Mouse (Mus musculus) kidney, postnatal 10 days (tissue): ENCODE data around the gene Tbx4.

Experiments used
- DNase-seq: peaks from one replicate; pipeline ENCODE4 v3.0.0; 2021; ENCODE audit warnings: mixed read lengths

The Tbx4 gene

DNA sequence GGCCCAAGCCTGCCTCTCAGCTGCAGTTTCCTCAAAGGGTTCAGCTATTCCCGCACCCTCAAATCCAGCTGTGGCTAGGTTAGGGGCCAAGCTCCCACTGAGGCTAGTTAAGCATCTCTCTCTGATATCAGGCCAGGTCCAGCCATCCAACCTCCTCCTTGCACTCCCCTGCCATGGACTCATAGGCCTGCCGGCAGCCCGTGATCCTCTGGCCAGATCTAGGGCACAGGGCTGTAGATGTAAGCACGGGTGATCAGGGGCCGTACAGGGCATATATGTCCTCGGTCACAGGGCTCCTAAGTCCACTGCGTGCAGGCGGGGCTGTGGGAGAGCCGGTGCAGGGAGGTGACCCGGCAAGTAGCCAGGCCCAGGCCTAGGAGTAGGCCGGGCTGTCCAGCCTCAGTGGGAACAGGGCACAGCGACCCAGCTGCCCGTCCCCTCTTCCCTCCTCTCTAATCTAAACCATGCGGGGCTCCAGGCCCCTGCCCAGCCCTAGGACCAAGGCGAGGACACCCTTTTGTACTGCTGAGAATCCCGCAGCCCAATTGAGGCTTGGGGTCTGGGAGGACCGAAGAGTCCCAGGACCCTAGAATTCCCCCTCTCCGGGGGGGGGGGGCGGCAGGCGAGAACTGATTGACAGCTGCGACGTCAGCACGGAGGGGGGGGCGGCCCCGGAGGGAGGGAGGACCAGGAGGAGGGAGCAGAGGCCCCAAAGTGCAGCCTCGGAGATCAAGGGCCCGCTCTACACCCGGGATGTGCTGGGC lies at the start of gene Tbx4:
Gene Tbx4 (plus strand): TSS at position 758 of the 764 bp plus-strand sequence.
- no peak for DNase-seq

GRCm38 (mm10) chr11:85836523-85837290 lies 49.5 kb upstream of the Tbx4 start:
- DNase-seq, result peak; percentile 57

- no peak for DNase-seq
These were observed 49.0 kb upstream of the Tbx4 start for GRCm38 (mm10) chr11:85837291-85837647.

DNA sequence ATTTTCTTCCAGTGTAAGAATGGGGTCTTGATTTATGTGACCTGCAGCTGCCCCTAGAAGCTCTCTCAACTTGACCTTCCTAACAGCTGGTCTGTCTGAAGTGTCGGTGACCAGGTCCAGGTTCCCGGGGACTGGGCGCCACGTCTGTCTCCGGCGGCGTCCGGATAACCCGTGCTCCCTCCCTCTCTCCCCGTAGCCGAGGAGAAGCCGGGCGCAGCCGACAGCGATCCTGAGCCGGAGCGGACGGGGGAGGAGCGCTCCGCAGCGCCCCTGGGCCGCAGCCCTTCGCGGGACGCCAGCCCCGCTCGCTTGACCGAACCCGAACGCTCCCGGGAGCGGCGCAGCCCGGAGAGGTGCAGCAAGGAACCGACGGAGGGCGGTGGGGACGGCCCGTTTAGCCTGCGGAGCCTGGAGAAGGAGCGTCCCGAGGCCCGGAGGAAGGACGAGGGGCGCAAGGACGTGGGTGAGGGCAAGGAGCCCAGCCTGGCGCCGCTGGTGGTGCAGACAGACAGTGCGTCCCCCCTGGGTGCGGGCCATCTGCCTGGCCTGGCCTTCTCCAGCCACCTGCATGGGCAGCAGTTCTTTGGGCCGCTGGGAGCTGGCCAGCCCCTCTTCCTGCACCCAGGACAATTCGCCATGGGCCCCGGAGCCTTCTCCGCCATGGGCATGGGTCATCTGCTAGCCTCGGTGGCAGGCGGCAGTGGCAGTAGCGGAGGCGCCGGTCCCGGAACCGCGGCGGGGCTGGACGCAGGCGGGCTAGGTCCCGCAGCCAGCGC lies 48.4 kb upstream of the Tbx4 start:
- DNase-seq, result peak; percentile 67

DNA sequence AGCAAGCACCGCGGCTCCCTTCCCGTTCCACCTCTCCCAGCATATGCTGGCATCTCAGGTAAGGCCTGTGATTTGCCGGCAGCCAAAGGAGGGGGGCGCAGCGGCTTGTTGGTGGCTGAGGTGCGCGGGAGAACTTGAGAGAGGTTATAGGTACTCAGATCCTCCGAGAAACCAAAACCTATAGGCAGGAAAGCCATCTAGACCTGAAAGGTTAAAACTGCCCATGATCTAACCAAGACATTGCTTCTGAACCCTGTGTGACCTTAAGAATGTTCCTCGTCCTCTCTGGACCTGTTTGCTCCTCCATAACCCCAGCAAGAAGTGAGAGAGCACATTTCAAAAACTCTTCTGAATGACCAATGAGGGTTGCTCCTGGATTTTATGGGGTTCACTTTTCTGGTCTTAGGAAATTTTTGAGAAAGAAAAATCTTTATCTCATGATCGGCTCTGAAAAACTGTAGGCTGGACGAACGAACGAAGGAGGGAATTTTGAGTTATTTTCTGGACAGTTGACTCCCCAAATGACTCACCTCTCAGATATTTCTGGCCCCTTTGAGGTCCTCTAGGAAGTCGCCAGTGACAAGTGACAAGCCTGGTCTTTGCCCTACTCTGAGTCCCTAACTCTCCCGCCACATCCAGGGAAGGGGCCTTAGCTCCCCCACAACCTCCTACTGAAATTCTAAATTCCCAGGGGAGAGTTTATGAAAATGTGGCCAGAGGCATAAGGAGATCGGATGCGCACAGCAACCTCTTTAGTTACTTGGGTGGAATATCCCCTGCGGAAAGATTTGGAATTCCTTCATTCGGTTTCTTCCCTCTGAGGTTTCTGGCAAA lies 47.6 kb upstream of the Tbx4 start:
- DNase-seq, result no peak

- DNase-seq, result no peak
These were observed 46.8 kb upstream of the Tbx4 start for GRCm38 (mm10) chr11:85839258-85840030.

GRCm38 (mm10) chr11:85840031-85840802 lies 46.0 kb upstream of the Tbx4 start:
- peak; percentile 26 for DNase-seq

DNA sequence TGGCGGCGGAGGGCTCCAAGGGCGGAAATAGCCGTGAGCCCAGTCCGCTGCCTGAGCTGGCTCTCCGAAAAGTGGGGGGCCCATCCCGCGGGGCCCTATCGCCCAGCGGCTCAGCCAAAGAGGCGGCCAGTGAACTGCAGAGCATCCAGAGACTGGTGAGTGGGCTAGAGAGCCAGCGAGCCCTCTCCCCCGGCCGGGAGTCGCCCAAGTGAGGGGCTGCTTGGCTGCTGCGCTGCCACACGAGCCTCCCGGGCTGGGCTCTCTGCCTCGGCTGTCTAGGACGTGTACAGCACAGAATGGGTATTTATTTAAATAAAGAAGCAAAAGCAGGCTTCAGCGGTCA lies 45.4 kb upstream of the Tbx4 start:
- DNase-seq, result peak; percentile 45

GRCm38 (mm10) chr11:85841211-85841681 lies 45.0 kb upstream of the Tbx4 start:
- DNase-seq, result peak; percentile 29

DNA sequence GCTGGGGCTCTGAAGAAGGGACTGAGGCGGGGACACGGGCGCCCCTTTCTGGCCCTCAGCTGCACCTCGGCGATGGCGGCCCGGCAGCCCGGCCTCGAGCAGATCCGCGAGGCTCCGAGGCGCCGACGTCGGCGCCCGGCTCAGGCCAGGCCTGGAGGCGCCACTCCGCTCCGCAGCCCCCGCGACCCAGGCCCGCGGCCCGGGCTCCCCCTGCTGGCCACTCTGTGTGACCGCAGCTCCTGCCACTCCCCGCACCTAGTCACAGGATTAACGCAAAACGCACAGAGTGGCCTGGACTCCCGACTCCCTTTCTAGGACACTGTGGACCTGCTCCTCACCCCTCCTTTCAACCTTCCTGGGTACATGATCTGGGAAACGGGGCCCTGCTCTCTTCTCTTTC lies 44.2 kb upstream of the Tbx4 start:
- DNase-seq, result peak; percentile 86

GRCm38 (mm10) chr11:85842596-85843346 lies 43.5 kb upstream of the Tbx4 start:
- DNase-seq, result peak; percentile 46

DNA sequence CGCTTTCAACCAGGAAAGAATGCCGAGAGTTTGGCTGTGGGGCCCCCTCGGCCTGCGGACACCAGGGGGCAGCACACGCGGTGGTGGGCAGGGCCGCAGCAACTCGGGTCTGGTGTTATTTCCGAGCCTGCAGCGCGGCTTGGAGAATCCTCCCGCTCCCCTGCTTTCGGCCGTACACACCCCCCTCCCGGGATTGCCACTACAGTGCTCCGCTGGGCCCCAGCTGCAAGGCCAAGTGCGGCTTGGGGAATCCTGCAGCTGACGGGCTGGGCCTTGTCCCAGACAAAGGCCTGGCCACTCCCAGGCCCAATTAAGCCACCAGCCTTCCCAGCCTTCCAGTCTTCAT lies 42.9 kb upstream of the Tbx4 start:
- DNase-seq, result peak; percentile 92

- peak; percentile 96 for DNase-seq
These were observed 41.9 kb upstream of the Tbx4 start for GRCm38 (mm10) chr11:85844144-85844965.

DNA sequence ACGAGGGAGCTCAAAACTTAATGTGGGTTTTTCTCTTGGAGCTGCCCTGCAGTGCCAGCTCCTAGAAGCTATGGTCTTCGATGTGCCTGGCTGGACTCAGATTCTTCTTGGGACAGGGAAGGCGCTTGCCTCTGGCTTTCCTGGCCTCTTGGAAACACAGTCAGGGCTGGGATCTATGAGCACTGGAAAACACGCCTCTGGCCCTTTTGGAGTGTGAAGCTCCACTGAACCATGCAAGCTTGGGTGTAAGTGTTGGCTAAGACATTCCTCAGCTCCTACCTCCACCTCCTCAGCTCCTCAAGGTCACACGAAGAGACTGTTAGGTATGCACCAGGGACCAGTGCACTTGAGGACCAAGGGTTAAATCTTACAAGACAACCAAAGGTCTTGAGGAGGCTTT lies 41.3 kb upstream of the Tbx4 start:
- peak; percentile 58 for DNase-seq

GRCm38 (mm10) chr11:85845921-85846320 lies 40.3 kb upstream of the Tbx4 start:
- DNase-seq, result peak; percentile 86

DNA sequence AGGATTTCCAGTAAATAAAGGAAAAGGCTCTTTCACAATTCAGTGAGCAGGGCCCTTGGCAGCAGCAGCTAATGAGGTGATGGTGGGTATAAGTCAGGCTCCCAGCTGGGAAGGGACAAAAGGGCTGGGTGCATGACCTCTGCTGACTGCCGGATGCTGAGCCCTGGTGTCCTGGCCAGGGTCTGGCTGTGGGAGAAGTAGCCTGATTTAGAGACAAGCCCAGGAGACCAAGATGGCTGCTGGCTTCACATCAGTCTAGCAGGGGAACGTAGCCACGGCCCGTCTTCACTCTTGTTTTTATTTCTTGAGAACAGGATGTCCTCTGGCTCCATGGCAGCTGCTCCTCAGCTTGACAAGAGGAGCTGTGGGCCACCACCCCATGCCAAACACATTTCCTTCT lies 39.7 kb upstream of the Tbx4 start:
- DNase-seq, result peak; percentile 59

GRCm38 (mm10) chr11:85849037-85849436 lies 37.2 kb upstream of the Tbx4 start:
- DNase-seq, result peak; percentile 79

- DNase-seq, result no peak
These were observed 36.0 kb upstream of the Tbx4 start, which contains the start of gene Gm11444 for GRCm38 (mm10) chr11:85850233-85850632. TSS of gene Gm11444 (minus strand) at chr11:85850333.

DNA sequence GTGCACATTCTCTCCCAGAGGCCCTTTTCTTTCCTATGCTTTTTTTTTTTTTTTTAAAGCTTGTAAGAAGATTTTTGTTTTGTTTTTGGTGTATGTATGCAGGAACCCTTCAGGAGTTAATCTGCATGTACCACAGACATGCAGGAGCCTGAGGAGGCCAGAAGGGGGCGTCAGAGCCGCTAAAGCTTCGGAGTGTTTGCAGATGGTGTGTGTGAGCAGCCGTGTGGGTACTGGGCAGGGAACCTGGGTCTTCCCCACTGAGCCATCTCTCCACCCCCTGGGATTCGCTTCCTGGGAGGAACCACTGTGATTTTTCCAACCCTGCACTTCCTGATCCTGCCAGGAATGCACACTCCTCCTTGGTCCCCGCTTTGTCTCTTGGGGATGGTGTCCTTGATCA lies 35.5 kb upstream of the Tbx4 start:
- DNase-seq, result peak; percentile 27
